Mouse (Mus musculus): Measurements from ENCODE around the gene Tnnc1. TPM values are rescaled to one million over a fixed set of nuclear protein-coding genes. Genes with fewer than 3 reads are reported as not detected.

Tnnc1 gene
- total RNA-seq, 2 experiments from 2014 or later, result 2.4 to 2.9 TPM

- DNase-seq (ENCODE audit: low spot score in 2 of 2), result no peak
- TF ChIP-seq CTCF (conservative IDR thresholded peaks at IDR 0.05), result no peak
- H3K27ac ChIP-seq, result peak overlapping the region; percentile 60; the same call in 1 of the 2 replicates
- no peak overlapping the region for H3K4me3 ChIP-seq
Observed at GRCm38 (mm10) chr14:31171821-31172220, 36.3 kb upstream of the Tnnc1 start.

- H3K4me3 ChIP-seq, result no peak overlapping the region
- DNase-seq (ENCODE audit: low spot score in 2 of 2), result no peak
- peak overlapping the region; percentile 15 for H3K27ac ChIP-seq
- no peak for TF ChIP-seq CTCF (conservative IDR thresholded peaks at IDR 0.05)
Observed at GRCm38 (mm10) chr14:31172781-31173455, 35.2 kb upstream of the Tnnc1 start.

- no peak overlapping the region for H3K4me3 ChIP-seq
- DNase-seq (ENCODE audit: low spot score in 2 of 2), result no peak
Observed at GRCm38 (mm10) chr14:31173537-31173936, 34.6 kb upstream of the Tnnc1 start.

GRCm38 (mm10) chr14:31177287-31177686 is 30.8 kb upstream of the Tnnc1 start:
- no peak for DNase-seq (ENCODE audit: low spot score in 2 of 2)
- Histone ChIP-seq H3K27ac (peak overlapping the region; percentile 59; the same call in 1 of the 2 replicates), H3K4me3 (no peak overlapping the region)
- TF ChIP-seq CTCF (conservative IDR thresholded peaks at IDR 0.05), result no peak

More at GRCm38 (mm10) chr14:31173537-31173936, 34.6 kb upstream of the Tnnc1 start:
- TF ChIP-seq CTCF (conservative IDR thresholded peaks at IDR 0.05), result no peak
- H3K27ac ChIP-seq, result peak overlapping the region; percentile 15

GRCm38 (mm10) chr14:31177715-31178114 is 30.4 kb upstream of the Tnnc1 start:
- no peak overlapping the region for H3K4me3 ChIP-seq
- TF ChIP-seq CTCF (conservative IDR thresholded peaks at IDR 0.05), result no peak
- no peak for DNase-seq (ENCODE audit: low spot score in 2 of 2)
- H3K27ac ChIP-seq, result peak overlapping the region; percentile 59; the same call in 1 of the 2 replicates

GRCm38 (mm10) chr14:31179677-31180365 is 28.3 kb upstream of the Tnnc1 start:
- Histone ChIP-seq H3K4me3 (no peak overlapping the region), H3K27ac (peak overlapping the region; percentile 76)
- DNase-seq (ENCODE audit: low spot score in 2 of 2), result no peak
- TF ChIP-seq CTCF (conservative IDR thresholded peaks at IDR 0.05), result no peak

GRCm38 (mm10) chr14:31181512-31181911 is 26.6 kb upstream of the Tnnc1 start:
- no peak for DNase-seq (ENCODE audit: low spot score in 2 of 2)
- 0 out of 2 replicates have a peak, but pooled peaks have one; percentile 23 for TF ChIP-seq CTCF (conservative IDR thresholded peaks at IDR 0.05)
- Histone ChIP-seq H3K4me3 (no peak overlapping the region), H3K27ac (peak overlapping the region; percentile 76)

- DNase-seq (ENCODE audit: low spot score in 2 of 2), result no peak
- H3K27ac ChIP-seq, result peak overlapping the region; percentile 76
- no peak overlapping the region for H3K4me3 ChIP-seq
- TF ChIP-seq CTCF (conservative IDR thresholded peaks at IDR 0.05), result no peak
Observed at GRCm38 (mm10) chr14:31182786-31183290, 25.3 kb upstream of the Tnnc1 start.

- DNase-seq (ENCODE audit: low spot score in 2 of 2), result no peak
- H3K27ac ChIP-seq, result peak overlapping the region; percentile 76
- TF ChIP-seq CTCF (conservative IDR thresholded peaks at IDR 0.05), result no peak
- no peak overlapping the region for H3K4me3 ChIP-seq
Observed at GRCm38 (mm10) chr14:31183541-31183940, 24.6 kb upstream of the Tnnc1 start.

GRCm38 (mm10) chr14:31184195-31184594 is 23.9 kb upstream of the Tnnc1 start:
- Histone ChIP-seq H3K4me3 (no peak overlapping the region), H3K27ac (peak overlapping the region; percentile 76)
- DNase-seq (ENCODE audit: low spot score in 2 of 2), result no peak
- no peak for TF ChIP-seq CTCF (conservative IDR thresholded peaks at IDR 0.05)

GRCm38 (mm10) chr14:31186656-31187055 is 21.5 kb upstream of the Tnnc1 start:
- Histone ChIP-seq H3K4me3 (no peak overlapping the region), H3K27ac (0 out of 2 replicates have a peak overlapping the region, but pooled peaks have one; percentile 25)
- no peak for DNase-seq (ENCODE audit: low spot score in 2 of 2)
- no peak for TF ChIP-seq CTCF (conservative IDR thresholded peaks at IDR 0.05)

GRCm38 (mm10) chr14:31188771-31189181 is 19.3 kb upstream of the Tnnc1 start:
- DNase-seq (ENCODE audit: low spot score in 2 of 2), result no peak
- no peak for TF ChIP-seq CTCF (conservative IDR thresholded peaks at IDR 0.05)
- no peak overlapping the region for H3K4me3 ChIP-seq
- peak overlapping the region; percentile 56; the same call in 1 of the 2 replicates for H3K27ac ChIP-seq

GRCm38 (mm10) chr14:31189348-31189747 is 18.8 kb upstream of the Tnnc1 start:
- DNase-seq (ENCODE audit: low spot score in 2 of 2), result no peak
- TF ChIP-seq CTCF (conservative IDR thresholded peaks at IDR 0.05), result no peak
- H3K27ac ChIP-seq, result peak overlapping the region; percentile 56; the same call in 1 of the 2 replicates

More at GRCm38 (mm10) chr14:31189348-31189747, 18.8 kb upstream of the Tnnc1 start:
- no peak overlapping the region for H3K4me3 ChIP-seq
